Mouse (Mus musculus) left cerebral cortex, postnatal 36 days (tissue): ENCODE results near the gene Esyt3. TPM values are rescaled to one million over a fixed set of nuclear protein-coding genes. Genes with fewer than 3 reads are reported as not detected.

ENCODE experiments used
- DNase-seq, 2 experiments: peaks; one replicate each; pipeline ENCODE4 v3.0.0; 2021 to 2022; ENCODE audit warnings: low spot score in 2 of 2, mixed read lengths in 1 of 2
- intact Hi-C: fragments of 180-260 bp; cut with DNase I; formaldehyde crosslinking; loops from one replicate; pipeline ENCODE4 v1.15.1; 2025
- total RNA-seq, 2 experiments: library from RNA; stranded (reverse); gene quantifications; 2 replicates each; pipeline ENCODE4 v1.2.3; 2021

Esyt3 gene
- 1 to 10 TPM; 1.1 to 1.2 TPM for total RNA-seq

DNA sequence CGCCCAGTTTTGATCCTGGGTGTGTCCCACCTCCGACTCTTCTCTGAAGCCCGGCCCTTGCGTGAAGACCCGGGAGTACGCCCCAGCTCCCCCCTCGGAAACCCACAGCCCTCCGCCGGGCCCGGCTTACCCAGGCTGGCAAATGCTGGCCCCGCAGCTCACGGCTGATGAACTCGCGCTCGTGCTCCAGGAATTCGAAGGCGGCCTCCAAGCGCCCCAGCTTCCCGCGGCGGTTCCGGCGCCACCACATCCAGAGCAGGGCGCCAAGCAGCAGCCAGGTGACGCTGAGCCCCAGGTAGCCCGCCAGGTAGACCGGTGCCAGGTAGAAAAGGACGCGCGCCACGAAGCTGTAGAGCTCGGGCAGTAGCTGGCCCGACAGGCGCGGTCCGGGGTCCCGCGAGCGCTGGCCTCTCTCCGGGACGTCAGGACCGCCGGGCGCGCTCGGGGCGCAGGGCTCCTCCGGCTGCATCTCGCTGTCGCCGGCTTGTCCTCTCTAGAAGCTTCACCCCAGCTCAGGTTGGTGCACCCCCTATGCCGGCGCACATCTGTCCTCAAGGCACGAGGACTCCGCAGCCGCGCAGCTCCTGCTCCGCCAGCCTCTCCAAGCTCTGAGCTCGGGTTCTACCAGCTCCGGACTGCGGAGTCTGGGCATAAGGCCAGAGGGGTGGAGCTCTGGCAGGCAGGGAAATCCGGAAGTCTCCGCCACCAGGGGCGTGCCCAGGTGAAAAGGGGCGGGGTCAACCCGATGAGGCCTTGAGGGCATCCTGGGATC, at the start of gene Esyt3:
Esyt3 (minus strand) TSS at position 637 of the 772 bp plus-strand sequence.
- intact Hi-C loops: no loop called here
- DNase-seq: no peak

DNA sequence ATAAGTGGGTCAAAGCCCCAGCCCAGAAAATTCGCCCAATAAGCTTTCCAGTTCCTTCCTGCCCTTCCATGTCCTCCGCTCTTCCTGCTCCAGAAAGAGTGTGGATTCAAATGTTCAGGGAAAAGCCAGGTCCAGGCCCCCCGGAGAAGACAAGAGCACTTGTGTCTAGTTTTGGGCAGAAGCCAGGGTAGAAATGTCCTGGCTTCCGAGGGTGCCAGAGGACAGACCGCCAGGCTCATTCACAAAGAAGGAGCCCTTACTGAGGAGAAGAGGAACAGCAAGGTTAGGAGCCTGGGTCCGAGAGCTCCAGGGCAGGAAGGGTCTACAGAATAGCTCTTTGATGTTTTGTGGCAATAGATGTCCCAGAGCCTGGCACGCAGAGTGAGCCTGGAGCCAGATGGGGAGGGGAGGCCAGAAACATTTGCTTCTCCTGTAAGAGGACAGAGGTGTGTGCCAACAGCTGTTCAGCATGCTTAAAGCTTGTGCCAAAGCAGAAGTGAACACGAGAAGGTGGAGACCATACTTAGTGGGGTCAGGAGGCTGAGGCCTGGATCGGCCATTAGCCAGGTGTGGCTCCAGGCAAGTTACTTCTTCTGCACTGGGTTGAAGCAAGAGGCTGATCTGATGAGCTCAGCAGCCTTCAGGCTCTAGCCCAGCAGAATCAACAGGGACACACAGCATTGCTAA, 43.1 kb upstream of the Esyt3 start:
- intact Hi-C loops: no loop called here
- no peak for DNase-seq

- DNase-seq: no peak
- intact Hi-C loops: no loop called here
Observed at GRCm38 (mm10) chr9:99400781-99401180, 42.4 kb upstream of the Esyt3 start.

DNA sequence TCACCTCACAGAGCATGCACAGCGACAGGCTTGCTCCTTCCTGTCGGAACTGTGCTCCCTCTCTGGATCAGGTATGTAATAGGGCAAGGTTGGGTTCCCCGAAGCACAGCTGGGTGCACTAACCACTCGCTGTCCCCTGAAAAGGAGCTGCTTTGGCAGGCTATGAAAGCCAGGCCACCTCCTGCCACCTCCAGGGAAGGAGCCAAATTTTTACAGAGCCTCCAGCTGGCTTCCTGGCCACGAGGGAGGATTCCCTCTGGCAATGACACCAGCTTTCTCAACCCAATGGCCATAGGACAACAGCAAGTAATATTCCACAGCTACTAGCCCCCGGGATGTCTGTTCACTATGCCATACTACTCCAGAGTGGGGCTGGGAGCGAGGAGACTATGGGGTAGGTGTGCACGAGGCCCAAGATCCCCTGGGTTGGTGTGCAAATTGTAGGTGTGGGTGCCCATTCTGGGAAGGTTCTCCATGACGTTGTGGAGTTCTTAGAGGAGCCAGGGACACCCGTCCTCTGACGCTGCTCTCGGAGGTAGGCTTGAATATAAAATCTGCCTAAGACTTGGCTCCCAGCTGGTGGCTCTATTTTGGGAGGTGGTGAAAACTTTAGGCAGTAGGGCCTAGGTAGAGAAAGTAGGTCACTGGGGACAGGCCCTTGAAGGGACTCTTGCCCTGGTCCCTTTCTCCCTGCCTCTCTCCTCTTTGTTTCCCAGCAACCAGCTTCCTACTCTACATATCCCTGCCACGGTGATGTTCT, 38.9 kb upstream of the Esyt3 start:
- intact Hi-C loops: no loop called here

DNA sequence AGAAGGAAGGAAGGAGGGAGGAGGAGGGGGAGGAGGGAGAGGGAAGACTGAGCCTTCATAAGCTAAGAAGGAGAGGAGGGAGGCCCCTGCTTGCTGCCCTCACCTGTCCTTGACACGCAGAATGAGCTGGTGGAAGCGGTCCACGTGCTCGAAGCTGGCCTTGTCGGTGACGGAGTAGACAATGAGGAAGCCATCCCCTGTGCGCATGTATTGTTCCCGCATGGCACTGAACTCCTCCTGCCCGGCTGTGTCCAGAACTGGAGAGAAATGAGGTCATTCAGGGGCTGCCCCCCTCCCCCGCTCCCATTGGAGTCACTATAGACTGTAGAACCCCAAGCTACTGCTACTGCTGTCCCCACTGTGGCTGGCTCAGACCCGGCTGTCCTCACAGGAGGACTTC, 36.0 kb upstream of the Esyt3 start:
- DNase-seq: no peak
- intact Hi-C loops: no loop called here

More for the DNA sequence above, 38.9 kb upstream of the Esyt3 start:
- no peak for DNase-seq

GRCm38 (mm10) chr9:99393146-99393545, 34.8 kb upstream of the Esyt3 start:
- DNase-seq: no peak

DNA sequence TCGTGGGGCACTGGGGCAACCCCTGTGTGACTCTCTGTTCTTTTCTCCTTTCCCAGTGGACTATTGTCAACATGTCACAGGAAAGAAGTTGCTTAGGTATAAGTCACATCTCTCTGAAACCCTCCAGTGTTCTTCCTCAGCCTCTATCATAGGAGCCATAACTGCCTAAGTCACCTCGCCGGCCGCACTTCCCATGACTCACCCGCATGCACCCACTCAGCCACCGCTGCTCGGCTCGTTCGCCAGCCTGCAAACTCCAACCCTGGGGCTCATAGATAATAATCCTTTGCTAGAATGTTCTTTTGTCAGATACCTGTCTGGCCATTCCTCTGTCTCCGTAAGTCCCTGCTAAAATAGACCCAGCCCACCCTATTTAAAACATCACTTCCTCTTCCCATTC, 33.2 kb upstream of the Esyt3 start:
- DNase-seq: no peak
- intact Hi-C loops: no loop called here

More at GRCm38 (mm10) chr9:99393146-99393545, 34.8 kb upstream of the Esyt3 start:
- intact Hi-C loops: no loop called here

- intact Hi-C loops: no loop called here
- DNase-seq: no peak
Observed at GRCm38 (mm10) chr9:99390716-99391115, 32.4 kb upstream of the Esyt3 start.

GRCm38 (mm10) chr9:99390201-99390600, 31.8 kb upstream of the Esyt3 start:
- no peak for DNase-seq

DNA sequence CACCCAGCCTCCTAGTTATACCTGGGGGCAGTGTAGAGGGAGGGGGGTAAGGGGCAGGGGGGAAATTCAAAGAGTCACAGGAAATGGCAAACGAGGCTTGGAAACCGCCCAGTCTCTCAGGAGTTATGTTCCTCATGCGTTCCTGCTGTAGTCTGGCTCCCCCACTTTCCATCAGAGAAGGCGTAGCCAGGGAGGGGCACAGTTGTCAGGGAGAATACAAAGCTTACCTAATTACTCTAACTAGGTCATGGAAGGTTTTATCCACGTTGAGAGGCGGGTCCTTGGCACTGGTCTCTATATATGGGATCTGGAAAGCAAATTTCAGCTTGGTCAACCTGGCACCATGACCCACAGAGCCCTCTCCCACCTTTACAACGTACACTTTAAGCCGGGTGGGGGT, 31.1 kb upstream of the Esyt3 start:
- DNase-seq: no peak
- intact Hi-C loops: loop anchor here (5.0 kb wide), 1 partner anchor 48 kb away; the partner anchor contains the start of gene Mras

More at GRCm38 (mm10) chr9:99390201-99390600, 31.8 kb upstream of the Esyt3 start:
- intact Hi-C loops: no loop called here

- intact Hi-C loops: loop anchor here (5.0 kb wide), 1 partner anchor 48 kb away; the partner anchor contains the start of gene Mras
- DNase-seq: no peak
Observed at GRCm38 (mm10) chr9:99388856-99389255, 30.5 kb upstream of the Esyt3 start.

DNA sequence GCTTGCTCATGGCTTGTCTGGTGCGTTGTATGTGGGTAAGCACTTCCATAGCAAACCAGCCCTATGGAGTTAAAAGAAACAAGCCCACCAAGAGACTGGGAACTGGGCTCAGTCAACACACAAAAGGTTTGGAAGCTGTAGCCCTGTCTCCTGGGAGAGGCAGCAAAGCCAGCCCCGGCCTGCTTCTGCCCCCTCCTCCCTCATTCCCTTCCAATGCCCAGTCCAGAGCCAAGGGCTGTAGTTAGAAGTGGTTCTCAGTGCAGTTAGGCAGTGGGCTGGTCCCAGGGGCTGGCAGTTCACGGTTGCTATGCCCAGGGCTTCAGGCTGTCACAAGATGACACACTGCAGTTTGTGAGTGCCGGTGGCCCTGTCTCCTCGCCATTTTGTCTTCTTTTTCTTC, 29.7 kb upstream of the Esyt3 start:
- intact Hi-C loops: loop anchor here (5.0 kb wide), 1 partner anchor 49 kb away; the partner anchor contains the start of gene Mras
- no peak for DNase-seq

DNA sequence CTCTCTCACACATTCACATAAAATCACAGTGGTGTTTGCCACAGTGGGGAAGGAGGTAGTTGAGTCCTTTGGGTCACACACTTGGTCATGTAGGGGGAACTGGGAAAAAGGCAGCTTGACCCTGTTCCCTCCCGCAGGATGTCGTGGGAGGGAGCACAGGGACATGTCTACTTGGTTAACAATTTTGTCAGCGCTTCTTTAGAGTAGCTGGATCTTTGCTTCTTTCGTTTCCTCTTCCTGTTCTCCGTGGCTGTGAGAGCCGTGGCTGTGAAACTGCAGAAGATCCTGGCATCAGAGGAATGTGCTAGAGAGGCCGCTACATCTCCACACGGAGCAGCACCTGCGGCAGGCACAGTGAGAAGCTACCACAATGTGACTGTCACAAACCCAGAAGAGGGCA, 24.2 kb upstream of the Esyt3 start:
- no peak for DNase-seq
- intact Hi-C loops: no loop called here

DNA sequence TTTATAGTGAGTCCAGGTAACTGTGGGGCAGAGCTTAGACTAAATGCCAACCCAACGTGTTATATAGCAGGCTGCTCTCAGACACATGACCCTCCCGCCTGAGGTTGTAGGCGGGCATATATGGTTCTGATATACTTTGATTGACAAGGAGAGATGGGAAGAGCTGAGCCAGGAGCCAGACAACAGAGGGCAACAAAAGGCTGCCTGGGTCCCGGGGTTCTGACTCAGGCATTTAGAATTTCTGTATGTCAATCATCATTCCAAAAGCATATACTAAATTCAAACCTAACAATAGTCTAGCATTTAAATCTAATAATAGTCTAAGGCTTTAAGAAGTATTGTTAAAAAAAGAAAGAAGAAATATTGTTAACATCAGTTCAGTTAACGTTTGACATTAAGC, 20.8 kb upstream of the Esyt3 start:
- intact Hi-C loops: loop anchor here (10.0 kb wide), 1 partner anchor 394 kb away; the partner anchor contains the start of gene Faim
- no peak for DNase-seq

DNA sequence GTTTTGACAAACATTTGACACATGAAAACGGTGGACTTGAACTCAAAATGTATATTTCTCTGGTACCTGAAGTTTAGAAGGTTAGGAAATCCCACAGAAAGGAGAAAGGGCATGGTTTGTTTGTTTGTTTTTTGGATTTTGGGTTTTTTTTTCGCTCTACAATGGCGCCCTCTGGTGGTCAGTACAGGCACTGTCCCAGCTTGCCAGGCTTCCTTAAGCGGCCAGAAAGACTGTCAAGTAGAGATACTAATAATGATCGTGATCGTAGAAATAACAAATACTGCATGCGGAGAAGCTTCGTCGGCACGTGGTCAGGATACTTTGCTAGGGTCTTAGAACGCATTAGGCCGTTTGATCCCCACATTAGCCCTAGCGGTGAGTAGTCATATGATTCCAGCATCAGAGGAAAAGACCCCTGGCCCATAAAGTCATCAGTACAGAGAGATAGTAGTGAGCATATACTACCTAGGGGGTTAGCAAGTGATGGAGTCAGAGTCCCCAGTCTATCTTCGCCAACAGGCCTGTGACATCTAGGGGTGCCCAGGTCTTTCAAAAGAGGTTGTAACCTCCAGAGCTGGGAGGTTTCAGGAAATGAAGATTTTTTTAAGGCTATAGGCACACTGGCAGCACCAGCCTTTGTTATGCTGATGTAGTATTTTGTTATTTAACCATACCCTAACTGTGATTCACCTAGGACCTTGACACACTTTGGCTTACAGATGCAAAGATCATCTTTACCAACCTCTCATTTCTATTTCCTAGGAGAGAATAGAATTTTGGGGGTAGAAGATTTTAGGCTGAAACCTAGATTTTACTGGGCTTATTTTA, 18.4 kb upstream of the Esyt3 start:
- no peak for DNase-seq
- intact Hi-C loops: loop anchor here (1.0 to 10.0 kb wide), 4 partner anchors 38 to 392 kb away; partner anchors contain the start of genes Cep70 and Faim

GRCm38 (mm10) chr9:99368431-99368830, 10.1 kb upstream of the Esyt3 start:
- intact Hi-C loops: no loop called here
- no peak for DNase-seq

GRCm38 (mm10) chr9:99365906-99366305, 7.5 kb upstream of the Esyt3 start:
- intact Hi-C loops: no loop called here
- DNase-seq: no peak

- intact Hi-C loops: no loop called here
- no peak for DNase-seq
Observed at GRCm38 (mm10) chr9:99363076-99363475, 4.7 kb upstream of the Esyt3 start.

- intact Hi-C loops: no loop called here
- DNase-seq: no peak
Observed at GRCm38 (mm10) chr9:99361946-99362345, 3.6 kb upstream of the Esyt3 start.
